Comparison of ENCODE assay signal across 12 mouse cellular contexts in genomic region chr9:46082381-46082821, GRCm38 (mm10).
DNase-seq lines count a peak whose midpoint lies in the region; ATAC-seq and TF ChIP-seq lines count a peak whose summit lies in the region.
"Had no signal": no experiment of that assay in that cellular context is flagged by ENCODE, and none has a peak within 500 bp of the region (broad histone marks: within the 10 kb centered on the region; RNA-seq: fewer than 3 reads in every experiment).

No protein-coding gene starts in this region.

- no peaks in the 10 kb centered on the region for H3K36me3 ChIP-seq in forebrain, postnatal 0 days (ENCODE audit: insufficient read depth)
- H3K36me3 ChIP-seq in forebrain, embryonic 13.5 days (ENCODE audit: poor library complexity, severe bottlenecking), result no peaks in the 10 kb centered on the region
- H3K36me3 ChIP-seq in lung, embryonic 16.5 days (ENCODE audit: control insufficient read depth, insufficient read depth, low read length), result no peaks in the 10 kb centered on the region
- no peaks in the 10 kb centered on the region for H3K36me3 ChIP-seq in kidney, embryonic 14.5 days (ENCODE audit: control insufficient read depth, insufficient read depth, low read length)
- H3K36me3 ChIP-seq: hindbrain, embryonic 15.5 days had no signal

- H3K9me3 ChIP-seq in forebrain, postnatal 0 days (ENCODE audit: low read length), result no peaks in the 10 kb centered on the region
- H3K9me3 ChIP-seq in forebrain, embryonic 13.5 days (replicated peaks), result no peaks in the 10 kb centered on the region
- no peaks in the 10 kb centered on the region for H3K9me3 ChIP-seq in lung, embryonic 16.5 days (ENCODE audit: control insufficient read depth, low read length)
- H3K9me3 ChIP-seq in kidney, embryonic 14.5 days (ENCODE audit: control insufficient read depth, low read length), result no peaks in the 10 kb centered on the region
- H3K9me3 ChIP-seq: hindbrain, embryonic 15.5 days had no signal

- WGBS in forebrain, postnatal 0 days, result 41% methylated on average over 6 of the region's 6 CpGs
- 71% methylated on average over 6 of the region's 6 CpGs for WGBS in forebrain, embryonic 13.5 days
- WGBS in lung, embryonic 16.5 days, result 42% methylated on average over 6 of the region's 6 CpGs
- WGBS in olfactory bulb, adult 2 months, result 12% methylated on average over 6 of the region's 6 CpGs
- WGBS in kidney, embryonic 14.5 days, result 75% methylated on average over 6 of the region's 6 CpGs

- no peaks in the 10 kb centered on the region; the same call in none of the 2 replicates for H3K4me1 ChIP-seq in forebrain, postnatal 0 days (ENCODE audit: insufficient read depth)
- peaks cover 19% of the 10 kb centered on the region for H3K4me1 ChIP-seq in forebrain, embryonic 13.5 days
- peaks cover 11% of the 10 kb centered on the region for H3K4me1 ChIP-seq in lung, embryonic 16.5 days (replicated peaks; ENCODE audit: control insufficient read depth, insufficient read depth, low read length)
- H3K4me1 ChIP-seq in olfactory bulb, adult 2 months (ENCODE audit: control insufficient read depth, insufficient read depth, low read length), result peaks cover 19% of the 10 kb centered on the region
- peaks cover 4% of the 10 kb centered on the region; the same call in 1 of the 2 replicates for H3K4me1 ChIP-seq in kidney, embryonic 14.5 days (ENCODE audit: control insufficient read depth, insufficient read depth, low read length)

- no peak overlapping the region for H3K4me3 ChIP-seq in forebrain, postnatal 0 days (ENCODE audit: low read depth, low read length)
- H3K4me3 ChIP-seq in forebrain, embryonic 13.5 days, result no peak overlapping the region
- H3K4me3 ChIP-seq in lung, embryonic 16.5 days (ENCODE audit: low read length), result no peak overlapping the region
- H3K4me3 ChIP-seq in olfactory bulb, adult 2 months (ENCODE audit: insufficient read depth, low read depth, low read length), result no peak overlapping the region
- no peak overlapping the region for H3K4me3 ChIP-seq in kidney, embryonic 14.5 days (ENCODE audit: low read length)
- H3K4me3 ChIP-seq: erythroblast, embryonic 14.5 days; hindbrain, embryonic 15.5 days had no signal

- ATAC-seq in forebrain, postnatal 0 days, result peak; percentile 55
- ATAC-seq in forebrain, embryonic 13.5 days, result no peak
- peak; percentile 17; the same call in 1 of the 2 replicates for ATAC-seq in lung, embryonic 16.5 days (ENCODE audit: low read depth)
- ATAC-seq in kidney, embryonic 14.5 days (ENCODE audit: low FRiP score, low TSS enrichment), result no peak

- no peak for TF ChIP-seq CTCF in forebrain, postnatal 0 days (IDR thresholded peaks at IDR 0.05; ENCODE audit: low read depth)
- TF ChIP-seq CTCF in olfactory bulb, adult 2 months (IDR thresholded peaks at IDR 0.05; ENCODE audit: insufficient read depth, low read depth, low read length), result no peak

- no peak overlapping the region for H3K4me2 ChIP-seq in forebrain, postnatal 0 days (ENCODE audit: low read depth)
- H3K4me2 ChIP-seq in forebrain, embryonic 13.5 days, result no peak overlapping the region
- no peak overlapping the region for H3K4me2 ChIP-seq in lung, embryonic 16.5 days (ENCODE audit: low read depth, low read length)
- no peak overlapping the region for H3K4me2 ChIP-seq in kidney, embryonic 14.5 days (replicated peaks; ENCODE audit: low read depth, low read length)
- H3K4me2 ChIP-seq: hindbrain, embryonic 15.5 days had no signal

- no peak for DNase-seq in forebrain, postnatal 0 days
- DNase-seq in lung, postnatal 36 days, result no peak
- peak; percentile 45 to 59 for DNase-seq in cerebellum, postnatal 25 days
- DNase-seq: gastrocnemius, postnatal 36 days; lung, postnatal 10 days had no signal

- H3K27me3 ChIP-seq in forebrain, postnatal 0 days (ENCODE audit: insufficient read depth, low read length), result no peaks in the 10 kb centered on the region
- no peaks in the 10 kb centered on the region for H3K27me3 ChIP-seq in forebrain, embryonic 13.5 days
- no peaks in the 10 kb centered on the region for H3K27me3 ChIP-seq in lung, embryonic 16.5 days (ENCODE audit: control insufficient read depth, insufficient read depth, low read depth, low read length)
- no peaks in the 10 kb centered on the region for H3K27me3 ChIP-seq in kidney, embryonic 14.5 days (ENCODE audit: control insufficient read depth, insufficient read depth, low read length)
- H3K27me3 ChIP-seq: hindbrain, embryonic 15.5 days had no signal

- TF ChIP-seq POLR2A in olfactory bulb, adult 2 months (IDR thresholded peaks at IDR 0.05; ENCODE audit: insufficient read depth, low read depth, low read length), result no peak

- H3K9ac ChIP-seq in forebrain, postnatal 0 days, result no peak overlapping the region
- H3K9ac ChIP-seq in forebrain, embryonic 13.5 days, result no peak overlapping the region
- H3K9ac ChIP-seq in lung, embryonic 16.5 days (ENCODE audit: low read length), result no peak overlapping the region
- no peak overlapping the region for H3K9ac ChIP-seq in kidney, embryonic 14.5 days (ENCODE audit: low read depth, low read length)
- H3K9ac ChIP-seq: hindbrain, embryonic 15.5 days had no signal

- H3K27ac ChIP-seq in forebrain, postnatal 0 days (ENCODE audit: low read depth, low read length), result no peak overlapping the region
- H3K27ac ChIP-seq in forebrain, embryonic 13.5 days, result no peak overlapping the region
- 0 out of 2 replicates have a peak overlapping the region, but pooled peaks have one; percentile 19 for H3K27ac ChIP-seq in lung, embryonic 16.5 days (ENCODE audit: low read length)
- peak overlapping the region; percentile 84 for H3K27ac ChIP-seq in olfactory bulb, adult 2 months (ENCODE audit: insufficient read depth, low read depth, low read length)
- H3K27ac ChIP-seq in kidney, embryonic 14.5 days (ENCODE audit: low read depth, low read length), result no peak overlapping the region
- H3K27ac ChIP-seq: hindbrain, embryonic 15.5 days; kidney, postnatal 0 days had no signal

Comparison
In these comparisons a context has a peak if more than half of its experiments do, and no peak if none do; other contexts are left out.
1. ATAC-seq: peak in forebrain, postnatal 0 days (single experiment) and lung, embryonic 16.5 days (single experiment); none in forebrain, embryonic 13.5 days (single experiment) and kidney, embryonic 14.5 days (single experiment).
2. DNase-seq: peak in cerebellum, postnatal 25 days (2 of 2); none in forebrain, postnatal 0 days (single experiment) and lung, postnatal 36 days (single experiment).
3. H3K27ac ChIP-seq: peak in lung, embryonic 16.5 days (single experiment) and olfactory bulb, adult 2 months (single experiment); none in forebrain, postnatal 0 days (single experiment), forebrain, embryonic 13.5 days (single experiment) and kidney, embryonic 14.5 days (single experiment).